Mouse (Mus musculus): ENCODE results near the gene Art4.

Gene Art4

DNA sequence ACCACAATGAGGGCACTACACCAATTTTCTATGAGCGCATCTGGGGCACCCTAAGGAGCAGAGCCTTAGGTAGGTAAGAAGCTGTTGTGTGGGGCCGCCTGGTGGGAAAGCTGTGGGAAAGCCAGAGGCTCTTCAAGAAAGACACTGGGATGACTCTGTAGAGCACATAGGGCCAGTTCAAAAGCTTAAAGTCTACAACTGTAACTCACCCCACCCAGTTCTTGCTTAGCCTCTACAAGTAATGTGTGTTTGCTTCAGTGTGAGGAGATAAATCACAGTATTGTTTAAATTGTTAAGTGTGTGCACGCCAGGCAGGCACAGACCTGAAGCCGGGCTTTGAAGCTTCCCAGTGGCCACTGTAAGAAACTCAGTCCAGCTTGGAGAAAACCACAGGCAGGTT, 8.6 kb upstream of the Art4 start:
- no peak for DNase-seq (ENCODE audit: low spot score)

DNA sequence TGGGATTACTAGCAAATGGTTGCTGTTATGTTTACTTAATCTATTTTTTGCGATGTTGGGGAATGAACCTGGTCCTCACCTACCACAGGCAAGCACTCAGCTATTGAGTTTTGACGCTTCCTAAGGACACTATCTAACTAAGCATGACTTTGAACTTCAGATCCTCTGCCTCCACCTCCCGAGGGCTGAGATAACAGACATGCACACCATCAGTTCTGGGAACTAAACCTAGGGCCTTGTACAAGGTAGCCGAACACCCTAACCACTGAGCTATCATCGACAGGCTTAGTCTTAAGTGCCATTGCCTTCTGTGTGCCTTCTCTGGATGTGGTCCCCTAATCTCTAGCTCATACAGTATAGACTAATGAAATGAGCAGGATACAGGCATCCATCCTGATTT, 7.8 kb upstream of the Art4 start:
- DNase-seq (ENCODE audit: low spot score) = no peak

DNA sequence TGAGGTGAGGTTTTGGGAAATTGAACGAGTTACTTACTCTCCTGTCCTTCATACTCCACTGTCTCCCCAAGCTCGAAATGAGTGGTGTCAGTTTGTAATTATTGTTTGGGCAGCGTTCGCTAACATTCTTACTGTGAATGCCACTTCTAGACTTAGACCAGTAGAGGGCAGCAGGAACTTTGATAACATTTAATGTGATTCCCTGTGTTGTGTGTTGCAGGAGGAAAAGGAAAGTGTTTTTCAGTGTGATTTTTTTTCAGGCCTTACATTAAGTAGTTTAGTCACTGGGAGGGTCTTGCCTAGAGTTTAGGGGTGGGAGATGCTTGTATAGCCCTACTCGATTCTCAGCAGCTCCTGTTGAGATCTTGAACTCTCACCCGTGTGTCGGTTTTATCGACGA, 3.5 kb upstream of the Art4 start:
- DNase-seq (ENCODE audit: low spot score) = no peak

DNA sequence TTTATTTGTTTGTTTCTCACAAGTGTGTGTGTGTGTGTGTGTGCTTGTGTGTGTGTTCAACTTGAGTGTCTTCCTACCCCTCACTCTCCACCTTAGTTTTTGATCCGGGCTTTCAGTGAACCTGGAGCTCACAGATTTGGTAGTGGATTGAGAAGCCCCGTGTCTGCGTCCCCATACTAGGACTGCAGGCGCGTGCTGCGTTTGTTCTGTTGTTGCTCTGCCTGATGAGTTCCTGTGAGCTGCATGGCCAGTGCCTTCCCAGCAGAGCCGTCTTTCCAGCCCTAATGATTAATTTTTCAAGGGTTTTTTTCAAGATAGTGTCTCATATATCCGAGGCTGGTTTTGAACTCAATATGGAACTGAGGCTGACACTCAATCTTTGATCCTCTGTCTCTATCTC, 887 bp upstream of the Art4 start:
- DNase-seq (ENCODE audit: low spot score) = no peak

DNA sequence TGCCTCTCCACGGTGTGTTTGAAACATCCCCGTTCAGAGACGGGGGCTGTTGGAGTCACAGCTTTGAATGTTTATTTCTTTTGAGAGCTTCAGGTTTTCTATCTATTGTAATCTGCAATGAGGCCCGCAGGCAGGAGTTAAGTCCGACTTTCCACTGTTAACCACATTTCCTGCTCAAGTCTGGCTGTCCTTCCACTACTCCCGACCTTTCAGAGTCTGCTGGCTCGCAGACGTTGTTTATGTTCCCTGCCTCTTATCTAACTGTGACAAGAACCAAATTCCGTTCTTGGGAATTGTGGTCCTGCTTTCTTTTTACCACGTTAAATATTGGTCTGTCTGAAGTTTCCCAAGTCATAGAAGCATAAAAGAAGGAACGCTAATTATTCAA, 334 bp upstream of the Art4 start:
- DNase-seq (ENCODE audit: low spot score) = no peak

DNA sequence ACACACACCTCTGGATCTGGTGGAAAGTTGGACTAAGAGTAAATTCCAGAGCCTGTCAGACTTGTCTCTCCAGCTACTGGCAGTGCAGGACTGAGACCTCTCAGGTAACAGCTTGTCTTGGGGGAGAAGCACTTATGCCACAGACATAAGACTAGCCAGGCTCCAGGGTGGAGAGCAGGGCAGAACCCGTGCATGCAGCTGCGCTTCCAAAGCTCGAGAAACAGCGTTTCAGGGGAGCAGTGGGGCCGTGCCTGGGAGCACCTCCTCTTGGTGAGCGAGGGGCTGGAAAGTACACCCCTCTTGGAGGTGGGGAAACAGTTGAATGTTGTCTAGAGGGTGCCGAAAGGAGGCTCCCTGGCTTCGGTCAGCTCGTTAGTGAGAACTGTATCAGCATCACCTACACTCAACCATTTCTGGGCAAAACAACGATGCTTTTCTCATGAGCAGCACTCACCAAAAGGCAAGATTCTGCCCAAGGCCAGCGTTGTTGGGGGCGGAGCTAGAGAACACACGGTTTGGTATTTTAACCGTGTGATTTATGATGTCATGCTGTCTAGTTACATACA, 1.4 kb downstream of the Art4 start:
- no peak for DNase-seq (ENCODE audit: low spot score)

DNA sequence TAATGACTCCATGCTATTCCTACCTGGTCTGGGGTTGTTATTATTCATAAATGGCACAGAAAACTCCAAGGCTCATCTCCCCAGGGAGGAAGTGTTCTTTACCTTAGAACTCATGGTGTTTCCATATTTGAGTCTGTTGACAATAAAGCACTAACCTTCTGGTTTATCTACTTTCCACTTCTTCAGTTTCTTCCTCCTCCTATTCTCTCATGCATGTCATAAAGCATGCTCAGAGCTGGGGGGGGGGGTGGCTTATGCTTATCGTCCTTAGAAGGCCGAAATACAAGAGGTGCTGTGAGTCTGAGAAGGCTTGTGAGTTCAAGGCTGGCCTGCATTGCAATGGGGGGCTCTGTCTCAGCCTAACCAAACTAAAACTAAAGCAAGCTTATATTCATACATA, 2.4 kb downstream of the Art4 start:
- DNase-seq (ENCODE audit: low spot score) = no peak

DNA sequence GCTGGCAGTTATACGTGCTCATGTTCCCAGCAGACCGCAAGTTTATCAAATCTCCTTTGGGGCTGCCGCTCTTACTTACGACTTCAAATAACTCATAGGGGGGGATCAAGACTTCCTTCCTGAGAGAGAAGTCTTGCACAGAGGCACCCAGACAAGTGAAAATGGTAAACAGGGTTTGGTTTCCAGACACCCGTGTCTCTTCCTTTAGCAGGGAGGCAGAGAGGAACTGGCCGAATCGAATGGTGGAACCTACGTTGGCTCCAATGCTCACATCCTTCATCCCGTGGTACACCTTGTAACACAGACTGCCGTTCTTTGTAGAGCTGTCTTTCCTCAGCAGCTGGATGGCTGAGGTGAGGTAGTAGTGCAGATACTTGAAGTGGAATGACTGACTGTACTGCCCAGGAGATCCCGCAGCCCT, 3.2 kb downstream of the Art4 start:
- DNase-seq (ENCODE audit: low spot score) = no peak

DNA sequence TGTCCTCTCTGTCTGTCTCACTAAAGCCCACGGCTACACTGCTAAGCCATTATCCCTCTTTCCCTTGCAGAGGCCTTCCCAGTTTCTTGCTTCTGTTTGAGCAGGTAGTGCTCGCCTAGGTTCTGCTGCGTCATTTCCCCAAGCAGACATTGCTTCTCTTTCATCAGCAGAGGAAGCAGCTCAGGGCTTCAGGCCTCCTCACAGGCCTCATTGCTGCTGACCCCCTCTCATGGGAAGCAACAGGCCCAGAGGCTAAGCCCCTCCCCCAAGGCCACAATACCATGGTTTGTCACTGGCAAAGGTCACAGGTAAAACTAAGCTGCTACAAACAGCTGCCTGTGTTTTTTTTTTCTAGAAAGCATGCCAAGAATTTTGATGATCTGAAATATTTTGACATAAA, 4.8 kb downstream of the Art4 start:
- no peak for DNase-seq (ENCODE audit: low spot score)

DNA sequence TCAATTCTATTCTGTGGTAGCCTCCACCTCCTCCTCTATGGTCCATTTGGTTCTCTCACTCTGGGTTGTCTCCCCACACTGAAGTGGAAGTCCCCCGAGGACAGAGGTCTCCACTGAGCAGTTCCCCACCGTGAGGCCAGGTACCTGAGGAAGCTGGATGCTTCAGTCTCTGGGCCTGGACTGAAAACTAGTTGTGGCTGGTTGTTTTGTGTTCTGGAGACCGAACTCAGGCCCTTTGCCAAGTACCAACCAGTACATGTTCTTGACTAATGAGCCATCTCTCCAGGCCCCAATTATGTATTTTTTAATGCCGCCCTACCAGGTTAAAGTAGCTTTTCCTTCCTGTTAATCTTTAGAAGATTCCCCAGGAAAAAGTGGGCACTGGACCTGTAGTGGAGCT, 5.2 kb downstream of the Art4 start:
- DNase-seq (ENCODE audit: low spot score) = no peak

DNA sequence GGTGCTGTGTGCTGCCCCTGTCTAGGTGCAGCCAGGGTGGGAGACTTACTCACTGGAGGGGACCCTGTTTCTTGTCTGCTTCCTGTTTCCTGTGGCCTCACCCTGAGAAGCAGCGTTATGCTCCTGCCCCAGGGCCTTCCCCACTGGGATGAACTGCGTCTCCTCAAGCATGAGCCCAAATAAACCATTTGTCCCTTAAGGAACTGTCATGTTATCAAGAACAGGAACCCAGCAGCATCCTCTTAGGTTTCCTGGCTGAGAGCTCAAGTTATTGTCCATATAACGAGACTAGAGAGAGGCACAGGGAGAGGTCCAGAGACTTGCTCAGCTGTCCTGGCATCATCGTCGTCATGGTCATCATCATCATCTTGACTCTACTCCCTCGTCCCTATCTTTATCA, 7.3 kb downstream of the Art4 start:
- DNase-seq (ENCODE audit: low spot score) = no peak

DNA sequence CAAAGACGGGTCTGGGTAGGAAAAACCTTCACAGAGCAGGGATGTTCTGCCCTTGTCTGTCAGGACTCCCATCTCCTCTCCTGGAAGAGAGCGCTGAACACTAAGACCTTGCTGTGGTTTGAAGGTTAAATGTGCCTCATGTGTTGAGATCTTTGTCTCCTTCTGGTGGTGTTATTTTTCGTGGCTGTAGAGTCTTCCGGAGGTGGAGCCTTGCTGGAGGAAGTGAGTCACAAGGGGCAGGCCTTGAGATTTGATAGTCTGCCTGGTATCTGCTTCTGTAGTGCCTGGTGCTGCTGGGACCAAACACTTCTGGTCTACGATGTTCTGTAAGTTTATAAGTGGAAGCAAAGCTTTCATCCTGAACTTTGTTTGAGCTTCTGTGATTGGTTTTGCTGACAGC, 8.6 kb downstream of the Art4 start:
- no peak for DNase-seq (ENCODE audit: low spot score)

DNA sequence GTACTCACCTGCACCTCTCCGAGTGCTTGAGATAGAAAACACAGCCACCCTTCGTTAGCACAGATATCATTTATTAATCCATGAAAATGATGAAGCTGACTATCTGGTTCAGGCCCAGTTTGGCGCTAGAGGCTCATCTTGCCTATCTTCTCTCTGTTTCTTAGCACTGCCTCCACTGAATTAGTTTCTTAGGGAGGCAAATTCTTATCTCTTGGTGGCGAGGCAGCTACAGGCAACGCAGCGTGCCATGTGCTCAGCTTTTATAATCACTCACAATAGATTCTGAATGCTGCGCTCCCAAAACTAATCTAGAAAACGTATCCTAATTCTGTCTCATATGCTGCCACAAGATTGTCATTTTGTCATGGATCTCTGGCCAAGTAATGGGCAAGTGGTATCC, 9.1 kb downstream of the Art4 start:
- DNase-seq (ENCODE audit: low spot score) = no peak

DNA sequence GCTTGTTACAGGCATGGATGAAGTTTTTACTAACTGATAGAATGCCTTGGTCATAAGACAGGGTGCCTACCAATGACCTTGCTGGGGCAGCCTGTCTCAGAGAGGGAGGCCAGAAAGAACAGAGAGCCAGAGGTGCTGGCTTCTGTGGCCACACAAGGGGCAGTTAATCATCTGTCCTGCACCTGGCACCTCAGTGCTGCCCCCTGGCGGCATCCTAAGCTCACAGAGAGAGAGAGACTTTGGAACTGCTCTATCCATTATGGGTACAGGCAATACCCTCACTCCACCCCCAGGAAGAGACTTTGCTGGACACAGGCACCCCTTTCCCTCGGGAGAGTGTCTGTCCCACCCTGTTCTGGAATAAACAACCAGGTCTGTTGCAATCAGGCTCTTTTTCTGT, 9.7 kb downstream of the Art4 start:
- no peak for DNase-seq (ENCODE audit: low spot score)

DNA sequence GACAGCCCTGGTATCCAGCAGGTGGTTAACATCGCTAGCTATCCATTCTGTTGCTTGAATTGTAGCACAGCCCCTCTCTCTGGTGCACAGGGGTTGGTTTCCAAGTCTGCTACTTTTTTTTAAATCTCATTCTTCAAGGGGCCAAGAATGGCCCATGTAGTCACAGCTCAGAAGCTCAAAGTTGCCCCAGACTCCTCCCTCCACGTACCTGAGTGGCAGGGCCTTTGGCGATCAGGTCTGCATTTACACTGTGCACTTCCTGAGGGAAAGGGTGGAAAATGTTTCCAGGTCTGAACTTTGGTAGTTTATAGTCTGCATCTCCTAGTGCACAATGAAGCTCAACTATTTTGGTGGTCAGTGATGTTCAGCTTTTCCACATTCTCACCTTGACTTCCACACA, 10.3 kb downstream of the Art4 start:
- DNase-seq (ENCODE audit: low spot score) = no peak

DNA sequence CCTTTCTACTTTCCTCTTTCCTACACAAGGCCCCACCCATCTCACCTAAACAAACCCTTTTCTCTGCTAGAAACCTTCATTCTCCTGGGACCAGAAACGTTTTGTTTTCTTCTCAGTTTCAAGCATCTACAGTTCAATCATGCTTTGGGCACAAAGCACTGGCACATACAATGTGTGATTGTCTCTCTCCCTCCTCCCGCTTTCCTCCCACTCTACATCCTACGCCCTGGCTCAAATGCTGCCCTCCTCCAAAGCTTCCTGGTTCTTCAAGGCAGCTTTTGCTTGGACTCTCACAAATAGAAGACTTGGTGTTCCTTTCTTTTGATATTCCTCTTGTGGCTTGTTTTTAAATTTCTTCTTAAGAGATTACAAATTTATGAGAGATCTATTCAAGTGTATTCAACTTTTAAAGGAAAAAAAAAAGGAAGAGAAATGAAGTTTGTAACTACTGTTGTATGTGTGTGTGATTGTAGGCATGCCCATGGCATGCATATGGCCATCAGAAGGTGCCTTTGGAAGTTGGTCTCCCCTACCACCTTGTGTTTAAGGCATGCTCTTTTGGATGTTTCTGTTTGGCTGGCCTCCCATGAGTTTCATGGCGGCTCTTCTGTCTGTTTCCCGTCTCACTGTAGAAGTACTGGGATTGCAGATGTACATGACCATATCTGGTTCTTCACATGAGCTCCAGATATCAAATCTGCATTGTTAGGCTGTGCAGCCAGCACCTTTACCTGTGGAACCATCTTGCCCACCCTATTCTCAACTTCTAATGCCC, 11.6 kb downstream of the Art4 start:
- DNase-seq (ENCODE audit: low spot score) = no peak

DNA sequence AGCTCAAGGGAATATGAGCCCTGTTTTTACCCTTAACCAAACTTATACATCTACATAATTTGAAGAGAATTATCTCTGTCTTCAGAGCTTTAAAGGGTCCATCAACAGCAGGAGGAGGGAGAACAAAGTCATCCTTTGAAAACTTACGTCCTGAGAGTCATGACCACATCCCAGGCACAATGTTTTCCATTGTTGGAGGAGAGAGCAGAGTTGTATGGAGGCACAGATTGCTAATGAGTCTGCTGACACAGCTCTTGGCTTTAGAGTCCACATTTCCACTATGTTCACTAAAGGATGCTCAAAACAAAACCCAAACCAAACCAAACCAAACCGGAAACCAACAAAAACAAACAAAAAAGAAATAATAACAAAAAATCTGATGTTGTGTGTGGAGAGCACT, 12.6 kb downstream of the Art4 start:
- DNase-seq (ENCODE audit: low spot score) = no peak

DNA sequence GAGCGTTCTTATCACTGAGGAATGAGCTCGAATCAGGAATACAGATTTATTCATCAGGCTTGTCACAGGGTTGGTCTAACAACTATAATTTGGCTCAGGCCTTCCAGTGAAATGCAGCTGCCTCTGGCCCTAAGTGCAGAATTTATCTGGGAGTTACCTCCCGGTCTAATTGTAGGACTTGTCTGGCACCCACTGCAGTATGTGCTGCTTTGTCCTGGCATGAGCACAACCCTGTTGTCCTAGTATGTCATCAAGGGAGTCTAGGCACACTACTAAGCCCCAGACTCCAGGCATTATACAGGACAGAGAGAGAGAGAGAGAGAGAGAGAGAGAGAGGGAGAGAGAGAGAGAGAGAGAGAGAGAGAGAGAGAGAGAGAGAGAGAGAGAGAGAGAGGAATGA, 20.2 kb downstream of the Art4 start:
- no peak for DNase-seq (ENCODE audit: low spot score)

DNA sequence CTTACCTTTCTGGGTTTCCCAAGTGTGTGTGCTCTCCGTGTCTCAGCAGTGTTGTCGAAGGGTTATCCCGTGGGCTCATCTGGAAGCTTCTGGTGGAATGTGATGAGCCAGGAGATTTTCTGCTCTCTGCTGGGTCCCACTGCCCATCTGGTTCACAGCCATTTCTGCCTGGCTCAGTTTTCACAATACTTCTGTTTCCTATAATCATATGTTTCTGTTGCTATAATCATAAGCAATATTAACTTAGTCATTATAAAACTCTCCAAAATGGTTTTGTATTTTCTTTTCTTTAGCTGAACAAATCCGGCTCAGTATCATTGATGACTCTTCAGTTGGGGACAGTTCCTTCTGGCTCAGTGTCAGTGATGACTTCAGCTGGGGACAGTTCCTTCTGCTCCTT, 22.2 kb downstream of the Art4 start, which contains the start of gene Smco3:
Gene Smco3 (minus strand): TSS at position 101 of the 400 bp plus-strand sequence.
- no peak for DNase-seq (ENCODE audit: low spot score)

DNA sequence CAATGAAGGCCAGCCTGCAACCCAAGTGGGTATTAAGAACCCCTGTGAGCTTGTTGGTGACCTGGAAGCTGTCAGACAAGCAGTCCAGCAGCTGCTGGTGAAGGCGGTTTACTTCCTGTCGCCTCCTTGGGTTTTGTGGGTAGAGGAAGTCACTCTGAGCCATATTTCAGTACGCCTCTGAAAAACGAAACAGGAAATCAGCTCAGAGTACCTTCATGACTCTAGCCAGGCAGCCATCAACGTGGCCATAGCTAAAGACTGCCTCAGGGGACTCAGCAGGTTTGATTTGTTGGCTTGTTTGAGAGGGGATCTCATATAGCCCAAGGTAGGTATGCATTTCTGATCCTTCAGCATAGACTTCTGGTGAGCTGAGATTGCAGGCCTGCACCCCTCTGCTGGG, 25.8 kb downstream of the Art4 start:
- no peak for DNase-seq (ENCODE audit: low spot score)

DNA sequence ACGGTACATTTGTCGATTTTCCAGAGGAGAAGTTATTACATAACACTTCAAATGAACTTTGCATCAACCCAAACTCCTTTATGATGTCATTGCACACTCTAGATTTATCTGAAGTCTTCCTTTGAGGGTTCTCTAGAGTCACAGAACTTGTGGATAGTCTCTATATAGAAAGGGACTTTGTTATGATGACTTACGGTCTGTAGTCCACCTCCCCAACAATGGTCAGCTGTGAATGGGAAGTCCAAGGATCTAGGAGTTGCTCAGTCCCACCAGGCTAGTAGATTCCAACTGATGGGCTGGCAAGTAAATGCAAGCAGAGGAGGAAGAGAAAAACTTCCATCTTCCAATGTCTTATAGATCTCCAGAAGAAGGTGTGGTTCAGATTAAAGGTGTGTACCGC, 28.9 kb downstream of the Art4 start:
- no peak for DNase-seq (ENCODE audit: low spot score)

DNA sequence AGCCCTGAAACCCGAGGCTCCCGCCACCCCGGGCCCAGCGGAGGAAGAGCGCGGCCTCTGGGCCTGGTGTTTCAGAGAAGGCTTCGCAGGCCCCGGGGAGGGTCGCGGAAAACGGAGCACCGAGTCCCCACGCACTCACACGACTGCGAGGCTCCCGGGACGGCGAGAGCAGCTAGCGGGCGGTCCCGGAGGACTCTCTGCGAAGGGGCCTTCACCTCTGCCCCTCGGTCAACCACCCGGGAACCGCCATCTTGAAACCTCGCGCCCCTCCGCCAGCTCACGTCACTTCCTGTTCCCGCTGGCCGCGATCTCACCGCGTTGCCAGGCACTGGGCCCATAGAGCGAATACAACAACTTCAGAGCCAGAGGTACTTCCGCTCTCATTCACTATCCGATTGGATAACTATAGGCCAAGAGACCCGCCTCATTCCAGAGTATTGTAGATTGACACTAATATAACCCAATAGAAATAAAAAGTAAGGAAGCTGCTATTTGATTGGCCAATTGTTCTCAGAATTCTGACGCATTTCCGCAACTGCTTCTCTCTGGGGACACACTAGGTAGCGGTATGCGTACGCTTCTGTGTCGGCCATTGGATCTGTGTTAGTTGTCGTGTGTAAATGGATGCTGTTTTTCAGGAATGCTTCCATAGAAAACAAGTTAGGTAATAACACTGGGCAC, 29.5 kb downstream of the Art4 start, which contains the start of gene Wbp11:
Gene Wbp11 (minus strand): TSS at position 353 of the 681 bp plus-strand sequence.
- DNase-seq (ENCODE audit: low spot score) = peak; percentile 90

DNA sequence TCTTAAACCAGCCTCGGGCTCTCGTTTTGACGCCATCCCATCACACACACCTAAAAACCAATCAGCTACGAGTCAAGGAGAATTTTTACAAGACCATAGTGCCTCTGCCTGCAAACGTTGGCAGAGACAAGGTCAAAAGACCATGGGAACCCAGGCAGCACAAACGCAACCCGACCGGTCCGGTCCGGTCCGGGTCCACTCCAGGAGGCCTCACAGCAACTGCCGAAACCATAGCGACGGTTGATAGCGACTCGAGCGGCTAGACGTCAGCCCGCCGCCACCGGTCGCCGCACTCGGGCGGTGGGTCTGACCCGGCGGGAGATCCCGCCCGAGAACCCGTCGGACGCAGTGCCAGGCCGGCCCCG, 30.0 kb downstream of the Art4 start, which contains the start of gene BC049715:
Gene BC049715 (plus strand): TSS at position 111 of the 365 bp plus-strand sequence.
- DNase-seq (ENCODE audit: low spot score) = no peak
